Comparison of ENCODE assay signal across 9 mouse cellular contexts in the genomic region with DNA sequence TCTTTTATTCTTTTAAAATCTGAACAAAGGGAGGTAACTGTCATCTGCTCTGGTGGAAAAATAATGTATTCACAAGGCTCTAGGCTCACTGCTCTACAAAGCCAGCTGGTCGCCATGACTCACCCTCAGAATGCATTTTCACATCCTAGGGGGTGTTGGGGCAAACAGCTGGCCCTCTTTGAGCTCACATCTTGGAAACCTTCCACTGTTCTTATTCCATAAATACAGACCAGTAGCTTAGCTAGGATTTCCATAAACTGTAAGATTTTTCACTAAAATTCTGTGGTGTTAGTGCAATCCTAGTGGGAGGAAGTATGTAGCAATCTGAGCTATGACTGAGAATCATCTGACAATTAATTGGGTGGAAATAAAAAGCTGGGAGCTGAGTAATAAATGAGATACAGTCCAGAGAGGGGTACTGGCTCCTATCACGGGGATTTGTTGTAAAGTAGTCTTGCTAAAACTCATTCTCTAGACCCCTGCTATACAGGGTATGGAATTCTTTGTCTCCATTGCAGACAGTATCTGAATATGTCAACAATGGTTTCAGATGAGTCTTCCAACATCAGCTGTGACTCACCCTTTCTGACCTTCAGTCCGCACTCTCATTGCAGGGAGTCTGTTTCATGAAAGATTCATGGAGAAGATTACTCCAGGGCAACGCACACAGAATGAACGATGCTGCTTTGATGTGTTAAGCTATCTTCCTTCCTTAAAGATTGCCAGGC.
DNase-seq lines count a peak whose midpoint lies in the region; ATAC-seq and TF ChIP-seq lines count a peak whose summit lies in the region.
"Had no signal": no experiment of that assay in that cellular context is flagged by ENCODE, and none has a peak within 500 bp of the region (broad histone marks: within the 10 kb centered on the region; RNA-seq: fewer than 3 reads in every experiment).

No protein-coding gene starts in this region.

- WGBS in lung, embryonic 15.5 days: 39% methylated on average over 5 of the region's 5 CpGs
- 52% methylated on average over 5 of the region's 5 CpGs for WGBS in lung, adult 2 months

- no peak for TF ChIP-seq CTCF in lung, adult 2 months (IDR thresholded peaks at IDR 0.05; ENCODE audit: insufficient read depth, low read length)
- TF ChIP-seq CTCF in cortical plate, adult 2 months (IDR thresholded peaks at IDR 0.05; ENCODE audit: extremely low read depth, insufficient read depth, low read length): no peak

- H3K4me1 ChIP-seq in lung, embryonic 15.5 days: no peaks in the 10 kb centered on the region
- H3K4me1 ChIP-seq in lung, adult 2 months (ENCODE audit: control insufficient read depth, insufficient read depth, low read length): no peaks in the 10 kb centered on the region
- peaks cover 1% of the 10 kb centered on the region; the same call in 1 of the 2 replicates for H3K4me1 ChIP-seq in cortical plate, adult 2 months (ENCODE audit: control insufficient read depth, insufficient read depth, low read length)
- H3K4me1 ChIP-seq: liver, embryonic 15.5 days had no signal

- no peak overlapping the region for H3K4me3 ChIP-seq in lung, embryonic 15.5 days
- H3K4me3 ChIP-seq in lung, adult 2 months (replicated peaks; ENCODE audit: extremely low read depth, low read depth, low read length): no peak overlapping the region
- no peak overlapping the region for H3K4me3 ChIP-seq in cortical plate, adult 2 months (ENCODE audit: insufficient read depth, low read length)
- H3K4me3 ChIP-seq: liver, embryonic 15.5 days had no signal

- no peaks in the 10 kb centered on the region for H3K27me3 ChIP-seq in lung, embryonic 15.5 days
- H3K27me3 ChIP-seq: liver, embryonic 15.5 days had no signal

- peak; percentile 77; the same call in 1 of the 2 replicates for ATAC-seq in lung, embryonic 15.5 days (ENCODE audit: borderline replicate concordance, extremely low read depth, low FRiP score, low TSS enrichment)

- H3K4me2 ChIP-seq in lung, embryonic 15.5 days: no peak overlapping the region
- H3K4me2 ChIP-seq: liver, embryonic 15.5 days had no signal

- H3K9me3 ChIP-seq in lung, embryonic 15.5 days: no peaks in the 10 kb centered on the region
- H3K9me3 ChIP-seq: liver, embryonic 15.5 days had no signal

- H3K9ac ChIP-seq in lung, embryonic 15.5 days: no peak overlapping the region
- H3K9ac ChIP-seq: liver, embryonic 15.5 days had no signal

- DNase-seq in lung, adult 2 months: no peak
- DNase-seq in layer of hippocampus, postnatal 36 days: peak; percentile 37 to 38
- DNase-seq in retina, postnatal 1 day: peak; percentile 34
- DNase-seq in urinary bladder, postnatal 36 days (ENCODE audit: low spot score in 2 of 2): no peak
- DNase-seq in liver: no peak
- DNase-seq in cerebellum, adult 18-20 months: no peak

- no peaks in the 10 kb centered on the region for H3K36me3 ChIP-seq in lung, embryonic 15.5 days
- H3K36me3 ChIP-seq: liver, embryonic 15.5 days had no signal

- TF ChIP-seq POLR2A in lung, adult 2 months (IDR thresholded peaks at IDR 0.05; ENCODE audit: borderline replicate concordance, extremely low read depth, low read depth, low read length): no peak
- TF ChIP-seq POLR2A in cortical plate, adult 2 months (IDR thresholded peaks at IDR 0.05; ENCODE audit: extremely low read depth, insufficient read depth, low read length): no peak

- no peak overlapping the region for H3K27ac ChIP-seq in lung, embryonic 15.5 days
- H3K27ac ChIP-seq in cortical plate, adult 2 months (ENCODE audit: insufficient read depth, low read length): 0 out of 2 replicates have a peak overlapping the region, but pooled peaks have one; percentile 56
- H3K27ac ChIP-seq: liver, embryonic 15.5 days had no signal

Comparison
In these comparisons a context has a peak if more than half of its experiments do, and no peak if none do; other contexts are left out.
1. DNase-seq: peak in layer of hippocampus, postnatal 36 days (2 of 2) and retina, postnatal 1 day (single experiment); none in lung, adult 2 months (single experiment), urinary bladder, postnatal 36 days (0 of 2), liver (single experiment) and cerebellum, adult 18-20 months (0 of 2).